Comparison of ENCODE assay signal across 7 mouse cellular contexts in genomic region chr14:21584468-21585135, GRCm38 (mm10).
DNase-seq lines count a peak whose midpoint lies in the region; ATAC-seq and TF ChIP-seq lines count a peak whose summit lies in the region.

No protein-coding gene starts in this region.

- no peaks in the 10 kb centered on the region for H3K27me3 ChIP-seq in lung, embryonic 14.5 days (ENCODE audit: insufficient read depth, low read length)
- no peaks in the 10 kb centered on the region for H3K27me3 ChIP-seq in embryonic facial prominence, embryonic 14.5 days (replicated peaks; ENCODE audit: control insufficient read depth, insufficient read depth, low read length)

- TF ChIP-seq CTCF in lung, embryonic 14.5 days (IDR thresholded peaks at IDR 0.05; ENCODE audit: low read depth), result peak; percentile 49

- H3K4me1 ChIP-seq in lung, embryonic 14.5 days (ENCODE audit: insufficient read depth), result peaks cover 24% of the 10 kb centered on the region
- peaks cover 45% of the 10 kb centered on the region for H3K4me1 ChIP-seq in embryonic facial prominence, embryonic 14.5 days (ENCODE audit: control insufficient read depth, insufficient read depth, low read length)

- 12% methylated on average over 6 of the region's 6 CpGs for WGBS in lung, embryonic 14.5 days
- 35% methylated on average over 6 of the region's 6 CpGs for WGBS in embryonic facial prominence, embryonic 14.5 days

- no peaks in the 10 kb centered on the region for H3K9me3 ChIP-seq in lung, embryonic 14.5 days (ENCODE audit: low read depth, low read length)
- no peaks in the 10 kb centered on the region for H3K9me3 ChIP-seq in embryonic facial prominence, embryonic 14.5 days (ENCODE audit: control insufficient read depth, low read length)

- H3K9ac ChIP-seq in lung, embryonic 14.5 days, result no peak overlapping the region
- no peak overlapping the region for H3K9ac ChIP-seq in embryonic facial prominence, embryonic 14.5 days (ENCODE audit: low read depth, low read length)

- no peak overlapping the region for H3K4me3 ChIP-seq in lung, embryonic 14.5 days (ENCODE audit: low read depth, low read length)
- H3K4me3 ChIP-seq in embryonic facial prominence, embryonic 14.5 days (ENCODE audit: low read depth, low read length), result no peak overlapping the region

- H3K27ac ChIP-seq in lung, embryonic 14.5 days (ENCODE audit: low read depth), result no peak overlapping the region
- H3K27ac ChIP-seq in embryonic facial prominence, embryonic 14.5 days (replicated peaks; ENCODE audit: low read depth, low read length), result 0 out of 2 replicates have a peak overlapping the region, but pooled peaks have one; percentile 10

- H3K36me3 ChIP-seq in lung, embryonic 14.5 days (ENCODE audit: insufficient read depth), result no peaks in the 10 kb centered on the region
- H3K36me3 ChIP-seq in embryonic facial prominence, embryonic 14.5 days (ENCODE audit: control insufficient read depth, insufficient read depth, low read length), result no peaks in the 10 kb centered on the region

- no peak overlapping the region for H3K4me2 ChIP-seq in lung, embryonic 14.5 days
- no peak overlapping the region; the same call in 1 of the 2 replicates for H3K4me2 ChIP-seq in embryonic facial prominence, embryonic 14.5 days (ENCODE audit: low read depth, low read length)

- DNase-seq in lung, embryonic 14.5 days, result peak; percentile 44
- DNase-seq in lung, postnatal 4 days, result no peak
- peak; percentile 81 for DNase-seq in ZHBTc4 (ENCODE audit: low read depth, low spot score)
- DNase-seq in embryonic facial prominence, embryonic 14.5 days (ENCODE audit: low spot score), result no peak
- peak; percentile 37 for DNase-seq in retina, embryonic 14.5 days (ENCODE audit: low spot score)
- no peak for DNase-seq in kidney, postnatal 10 days
- DNase-seq in left cerebral cortex, adult 18-20 months (ENCODE audit: low spot score in 2 of 2), result no peak

- ATAC-seq in lung, embryonic 14.5 days (ENCODE audit: insufficient read depth), result no peak
- ATAC-seq in embryonic facial prominence, embryonic 14.5 days (ENCODE audit: low read depth), result no peak

Comparison
In these comparisons a context has a peak if more than half of its experiments do, and no peak if none do; other contexts are left out.
1. DNase-seq: peak in lung, embryonic 14.5 days (single experiment), ZHBTc4 (single experiment) and retina, embryonic 14.5 days (single experiment); none in lung, postnatal 4 days (0 of 2), embryonic facial prominence, embryonic 14.5 days (single experiment), kidney, postnatal 10 days (single experiment) and left cerebral cortex, adult 18-20 months (0 of 2).